Mouse (Mus musculus): ENCODE measurements around the gene Gpr45.

GRCm38 (mm10) chr1:43078124-43078523 is 125.5 kb downstream of the Gpr45 start:
- TF ChIP-seq CTCF (IDR thresholded peaks at IDR 0.05; ENCODE audit: extremely low read depth, insufficient read depth, low read length) (no peak), POLR2A (IDR thresholded peaks at IDR 0.05; ENCODE audit: extremely low read depth, insufficient read depth, low read length) (no peak)
